Mouse (Mus musculus): ENCODE measurements around the gene Cyp3a57.

GRCm38 (mm10) chr5:145344941-145345340, at the start of gene Cyp3a57:
- TF ChIP-seq CTCF (IDR thresholded peaks at IDR 0.05; ENCODE audit: low read depth, low read length) (no peak), TAL1 (conservative IDR thresholded peaks at IDR 0.05; ENCODE audit: low read depth, low read length) (no peak), GATA2 (IDR thresholded peaks at IDR 0.05; ENCODE audit: borderline replicate concordance, low read depth, low read length) (no peak), POLR2AphosphoS5 (IDR thresholded peaks at IDR 0.05; ENCODE audit: insufficient replicate concordance, low read depth, low read length) (no peak), GATA1 (IDR thresholded peaks at IDR 0.05; ENCODE audit: borderline replicate concordance, low read length) (no peak)
